Mouse (Mus musculus): Measurements from ENCODE around the gene Pelo. TPM values are rescaled to one million over a fixed set of nuclear protein-coding genes. Genes with fewer than 3 reads are reported as not detected.

Pelo gene
- polyA plus RNA-seq, 1 experiment from 2014 or later, result 3.9 TPM

DNA sequence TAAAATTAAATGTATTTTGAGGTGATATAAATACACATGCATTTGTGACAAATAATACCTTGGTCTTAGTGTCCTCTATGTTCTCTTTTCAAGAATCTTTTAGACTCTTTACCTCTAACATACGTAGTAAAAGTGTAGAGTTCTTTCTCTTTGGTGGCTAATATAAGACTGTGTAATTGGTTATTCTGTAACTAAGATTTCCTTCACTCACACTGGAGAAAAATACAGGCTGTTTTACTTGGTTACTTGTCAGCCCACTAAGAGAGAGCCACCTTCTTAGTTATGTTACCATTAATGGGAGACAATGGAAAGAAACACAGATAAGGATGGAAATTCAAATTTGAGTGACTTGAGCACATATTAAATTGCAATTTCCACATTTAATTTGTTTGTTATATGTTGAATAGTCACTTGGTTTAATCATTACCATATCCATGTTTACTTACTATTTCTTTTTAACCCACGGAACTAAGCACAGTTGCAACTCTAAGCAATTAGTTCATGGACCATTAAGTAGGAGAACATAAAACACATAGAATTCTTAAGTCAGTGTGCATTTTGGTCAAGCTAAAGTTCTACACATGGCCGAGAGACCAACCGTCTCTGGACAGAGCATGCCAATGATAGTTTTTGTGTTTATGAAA, 22.5 kb downstream of the Pelo start:
- Histone ChIP-seq H3K27me3 (no peaks in the 10 kb centered on the region), H3K4me2 (replicated peaks) (no peak overlapping the region), H3K4me1 (no peaks in the 10 kb centered on the region), H3K36me3 (no peaks in the 10 kb centered on the region), H3K9me3 (replicated peaks) (no peaks in the 10 kb centered on the region), H3K27ac (no peak overlapping the region), H3K9ac (no peak overlapping the region), H3K4me3 (no peak overlapping the region)
- no peak for ATAC-seq (ENCODE audit: low FRiP score)
- 88% methylated on average over 4 of the region's 4 CpGs for WGBS

DNA sequence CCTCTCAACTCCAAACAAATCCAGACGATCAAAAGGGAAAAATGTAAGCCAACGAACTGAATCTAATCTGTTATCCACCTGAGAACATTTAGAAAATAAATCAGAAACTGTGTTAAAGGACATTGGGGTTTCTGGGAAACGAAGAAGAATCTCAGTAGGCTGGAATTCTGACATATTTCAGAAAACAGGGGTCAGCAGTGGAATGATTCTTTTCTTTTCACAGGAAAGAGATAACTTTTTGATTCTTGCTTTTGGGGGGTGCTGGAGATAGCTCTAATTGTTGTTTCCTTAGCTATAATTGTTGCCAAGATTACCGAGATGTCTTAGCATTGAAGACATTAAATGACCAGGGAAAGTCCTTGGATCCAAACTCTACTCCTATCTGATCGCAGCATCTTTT, 32.4 kb downstream of the Pelo start:
- WGBS, result 86% methylated on average over 5 of the region's 5 CpGs
- no peak overlapping the region for H3K27ac ChIP-seq
- ATAC-seq (ENCODE audit: low FRiP score), result no peak
- no peaks in the 10 kb centered on the region for H3K36me3 ChIP-seq
- H3K9ac ChIP-seq, result no peak overlapping the region
- H3K4me1 ChIP-seq, result peaks cover 3% of the 10 kb centered on the region
- H3K27me3 ChIP-seq, result no peaks in the 10 kb centered on the region
- no peak overlapping the region for H3K4me3 ChIP-seq
- no peaks in the 10 kb centered on the region for H3K9me3 ChIP-seq (replicated peaks)
- H3K4me2 ChIP-seq (replicated peaks), result no peak overlapping the region

DNA sequence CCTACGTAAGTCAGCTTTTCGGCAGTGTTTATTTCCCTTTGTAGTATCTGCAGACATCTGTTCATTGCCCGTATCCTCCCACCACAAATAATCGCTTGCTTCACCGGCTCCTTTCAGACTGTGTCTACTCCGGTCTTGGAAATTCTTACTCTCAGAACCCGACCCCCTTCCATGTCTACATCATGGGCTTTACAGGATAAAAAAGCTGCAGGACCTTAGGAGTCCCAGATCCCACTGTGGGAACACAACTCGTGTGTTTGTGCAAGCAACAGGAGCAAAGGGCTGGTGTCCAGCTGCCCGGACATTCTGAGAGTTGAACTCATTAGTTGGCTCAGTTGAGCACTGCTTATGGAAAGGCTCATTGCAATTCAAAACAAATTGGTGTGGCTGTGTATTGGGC, 35.2 kb downstream of the Pelo start:
- 18% methylated on average over 9 of the region's 9 CpGs for WGBS
- no peak overlapping the region for H3K27ac ChIP-seq
- no peaks in the 10 kb centered on the region for H3K9me3 ChIP-seq (replicated peaks)
- H3K4me2 ChIP-seq (replicated peaks), result no peak overlapping the region
- H3K4me3 ChIP-seq, result no peak overlapping the region
- H3K4me1 ChIP-seq, result peaks cover 3% of the 10 kb centered on the region
- no peaks in the 10 kb centered on the region for H3K27me3 ChIP-seq
- H3K9ac ChIP-seq, result no peak overlapping the region
- H3K36me3 ChIP-seq, result no peaks in the 10 kb centered on the region
- ATAC-seq (ENCODE audit: low FRiP score), result no peak

DNA sequence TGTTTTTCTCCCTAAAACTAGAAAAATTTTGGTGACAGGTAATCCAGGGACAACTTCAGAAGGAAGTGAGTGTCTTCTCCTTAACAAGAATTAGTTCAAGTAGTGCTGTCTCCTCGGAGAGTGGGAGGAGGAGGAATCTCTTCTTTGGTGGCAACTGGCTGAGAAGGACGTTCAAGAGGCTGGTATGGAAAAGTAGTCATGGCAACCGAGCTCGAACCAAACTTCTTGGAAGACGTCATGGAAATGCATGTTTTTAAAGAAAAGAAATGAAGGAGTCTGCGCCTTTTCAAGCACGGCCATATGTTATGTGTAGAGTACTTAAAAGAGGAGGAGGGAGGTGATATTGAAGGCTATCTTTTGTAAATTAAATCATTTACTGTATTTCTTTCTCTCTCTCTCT, 37.4 kb downstream of the Pelo start:
- Histone ChIP-seq H3K9ac (no peak overlapping the region), H3K36me3 (no peaks in the 10 kb centered on the region), H3K4me2 (replicated peaks) (no peak overlapping the region), H3K27ac (no peak overlapping the region), H3K27me3 (no peaks in the 10 kb centered on the region), H3K4me1 (peaks cover 3% of the 10 kb centered on the region), H3K4me3 (no peak overlapping the region), H3K9me3 (replicated peaks) (no peaks in the 10 kb centered on the region)
- no peak for ATAC-seq (ENCODE audit: low FRiP score)
- WGBS, result 57% methylated on average over 7 of the region's 7 CpGs

DNA sequence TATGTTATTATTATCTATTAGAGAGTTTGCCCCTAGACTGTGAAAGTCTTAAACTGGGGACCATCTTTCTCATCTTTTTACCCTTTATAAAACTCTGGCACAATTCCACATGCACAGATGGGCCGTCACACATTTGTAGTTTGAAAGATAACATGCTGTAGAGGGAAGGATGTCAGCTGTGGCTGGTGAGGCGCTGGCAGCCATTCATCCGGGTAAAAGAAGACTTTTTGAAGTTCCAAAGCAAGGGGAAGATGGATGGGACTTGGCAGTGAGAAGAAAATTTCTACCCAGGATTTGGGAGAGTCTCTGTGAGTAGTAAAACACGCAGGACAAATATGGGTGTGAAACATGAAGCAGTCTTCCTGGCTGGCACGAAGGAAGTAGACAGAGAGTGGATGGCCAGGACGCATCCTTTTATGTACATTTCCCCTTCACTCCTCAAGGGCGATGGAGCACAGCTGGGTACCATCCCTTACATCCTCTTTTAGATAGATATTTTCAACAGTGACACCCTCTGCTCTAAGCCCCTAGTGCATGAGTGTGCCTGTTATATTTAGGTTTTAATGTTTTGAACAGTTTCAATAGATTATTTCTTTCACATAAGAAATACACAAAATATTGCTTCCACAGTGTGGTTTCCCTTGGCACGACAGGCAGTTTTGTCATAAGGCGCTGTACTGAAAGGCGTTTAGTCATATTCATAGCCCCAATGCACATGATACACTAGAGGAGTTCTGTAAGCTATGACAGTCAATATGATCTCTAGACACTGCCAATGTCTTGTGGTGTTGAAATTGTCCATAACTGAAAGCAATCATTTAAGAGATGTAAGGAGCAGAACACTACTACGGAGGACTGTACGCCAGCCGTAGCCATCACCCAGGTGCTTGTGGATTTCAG, 39.1 kb downstream of the Pelo start:
- Histone ChIP-seq H3K4me1 (peaks cover 3% of the 10 kb centered on the region), H3K4me2 (replicated peaks) (no peak overlapping the region), H3K9me3 (replicated peaks) (no peaks in the 10 kb centered on the region), H3K9ac (no peak overlapping the region), H3K27ac (no peak overlapping the region), H3K4me3 (no peak overlapping the region), H3K27me3 (no peaks in the 10 kb centered on the region), H3K36me3 (no peaks in the 10 kb centered on the region)
- WGBS, result 85% methylated on average over 13 of the region's 13 CpGs
- no peak for ATAC-seq (ENCODE audit: low FRiP score)

DNA sequence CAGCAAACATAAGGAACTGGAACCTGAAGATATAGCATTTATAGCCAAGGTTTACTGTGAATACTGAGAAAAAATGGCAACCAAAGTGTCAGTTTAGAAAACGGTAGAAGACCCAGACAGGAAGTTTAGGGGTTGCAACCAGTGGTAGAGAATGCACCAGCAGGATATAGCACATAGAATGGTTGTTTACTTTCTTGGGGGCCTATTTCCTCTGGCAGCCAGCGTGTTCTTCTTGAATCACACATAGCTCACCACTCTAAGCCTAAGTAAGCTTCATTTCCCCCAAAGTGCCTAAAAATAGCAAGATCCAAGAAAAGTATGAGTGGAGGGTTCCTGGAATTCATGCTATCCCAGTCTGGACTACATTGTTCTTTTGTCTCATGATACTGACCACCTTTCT, 47.3 kb downstream of the Pelo start:
- Histone ChIP-seq H3K27me3 (no peaks in the 10 kb centered on the region), H3K27ac (no peak overlapping the region), H3K4me3 (no peak overlapping the region), H3K9me3 (replicated peaks) (no peaks in the 10 kb centered on the region), H3K4me1 (no peaks in the 10 kb centered on the region), H3K36me3 (no peaks in the 10 kb centered on the region), H3K4me2 (replicated peaks) (no peak overlapping the region), H3K9ac (no peak overlapping the region)
- WGBS, result 64% methylated on average over 2 of the region's 2 CpGs
- no peak for ATAC-seq (ENCODE audit: low FRiP score)

Other genes starting within 250 kb of the Pelo start
- 2.0 and 2.9 TPM in 2 replicates for gene Itga2, start 158.1 kb downstream of the Pelo start, polyA plus RNA-seq (2016; fragmentation: Nextera tagmentation; extraction: Ambion mirVana)
- gene Gm49395, start 11.7 kb upstream of the Pelo start, polyA plus RNA-seq (2016; fragmentation: Nextera tagmentation; extraction: Ambion mirVana), result 2.0 and 3.7 TPM in 2 replicates
- 6.0 and 6.9 TPM in 2 replicates for gene Itga1, start 11.8 kb upstream of the Pelo start, polyA plus RNA-seq (2016; fragmentation: Nextera tagmentation; extraction: Ambion mirVana)

Measured in hindbrain, embryonic 12.5 days (tissue).